Comparison of ENCODE assay signal across 14 mouse cellular contexts in genomic region chr5:103161574-103161973, GRCm38 (mm10). TPM values are rescaled to one million over a fixed set of nuclear protein-coding genes. Genes with fewer than 3 reads are reported as not detected.
DNase-seq lines count a peak whose midpoint lies in the region; ATAC-seq and TF ChIP-seq lines count a peak whose summit lies in the region.
"Had no signal": no experiment of that assay in that cellular context is flagged by ENCODE, and none has a peak within 500 bp of the region (broad histone marks: within the 10 kb centered on the region; RNA-seq: fewer than 3 reads in every experiment).

No protein-coding gene starts in this region.

- TF ChIP-seq CTCF in left cerebral cortex, adult 2 months (IDR thresholded peaks at IDR 0.05) = no peak
- no peak for TF ChIP-seq CTCF in forebrain, postnatal 0 days (IDR thresholded peaks at IDR 0.05; ENCODE audit: low read depth)

- no peaks in the 10 kb centered on the region for H3K27me3 ChIP-seq in forebrain, postnatal 0 days (ENCODE audit: insufficient read depth, low read length)
- no peaks in the 10 kb centered on the region for H3K27me3 ChIP-seq in midbrain, embryonic 11.5 days (ENCODE audit: control insufficient read depth, insufficient read depth, low read length)
- H3K27me3 ChIP-seq in neural tube, embryonic 15.5 days (replicated peaks) = no peaks in the 10 kb centered on the region
- H3K27me3 ChIP-seq in embryonic facial prominence, embryonic 10.5 days (replicated peaks; ENCODE audit: low read depth, poor library complexity, severe bottlenecking) = no peaks in the 10 kb centered on the region
- H3K27me3 ChIP-seq: heart, embryonic 13.5 days; kidney, embryonic 15.5 days; limb, embryonic 13.5 days had no signal

- peaks cover 26% of the 10 kb centered on the region for H3K4me1 ChIP-seq in forebrain, postnatal 0 days (ENCODE audit: insufficient read depth)
- H3K4me1 ChIP-seq in midbrain, embryonic 11.5 days (ENCODE audit: control insufficient read depth, insufficient read depth, low read length) = peaks cover 20% of the 10 kb centered on the region
- H3K4me1 ChIP-seq in neural tube, embryonic 15.5 days = peaks cover 27% of the 10 kb centered on the region
- 0 out of 2 replicates have a peak, but pooled peaks cover 4% of the 10 kb centered on the region for H3K4me1 ChIP-seq in embryonic facial prominence, embryonic 10.5 days
- H3K4me1 ChIP-seq: heart, embryonic 13.5 days had no signal

- H3K9ac ChIP-seq in forebrain, postnatal 0 days = no peak overlapping the region
- H3K9ac ChIP-seq in midbrain, embryonic 11.5 days (ENCODE audit: low read length) = no peak overlapping the region
- H3K9ac ChIP-seq in neural tube, embryonic 15.5 days (replicated peaks) = no peak overlapping the region
- H3K9ac ChIP-seq: heart, embryonic 13.5 days; kidney, embryonic 15.5 days; limb, embryonic 13.5 days; liver, postnatal 0 days had no signal

- no peaks in the 10 kb centered on the region for H3K9me3 ChIP-seq in forebrain, postnatal 0 days (ENCODE audit: low read length)
- H3K9me3 ChIP-seq in midbrain, embryonic 11.5 days (ENCODE audit: control insufficient read depth, low read length) = no peaks in the 10 kb centered on the region
- no peaks in the 10 kb centered on the region for H3K9me3 ChIP-seq in neural tube, embryonic 15.5 days (replicated peaks)
- H3K9me3 ChIP-seq in embryonic facial prominence, embryonic 10.5 days = no peaks in the 10 kb centered on the region
- H3K9me3 ChIP-seq: heart, embryonic 13.5 days; kidney, embryonic 15.5 days; limb, embryonic 13.5 days had no signal

- no peak; the same call in 1 of the 2 replicates for ATAC-seq in forebrain, postnatal 0 days
- ATAC-seq in midbrain, embryonic 11.5 days (ENCODE audit: low FRiP score) = peak; percentile 47
- no peak for ATAC-seq in neural tube, embryonic 15.5 days (ENCODE audit: low FRiP score)
- ATAC-seq in monocyte, adult 5-6 weeks (replicated peaks; ENCODE audit: insufficient number of reproducible peaks, low FRiP score, low TSS enrichment, poor library complexity, severe bottlenecking) = no peak
- ATAC-seq in erythroid progenitor cell, adult 5-6 weeks (replicated peaks; ENCODE audit: low FRiP score, poor library complexity, severe bottlenecking) = no peak
- ATAC-seq: liver, postnatal 0 days had no signal

- no peaks in the 10 kb centered on the region for H3K36me3 ChIP-seq in forebrain, postnatal 0 days (ENCODE audit: insufficient read depth)
- no peaks in the 10 kb centered on the region for H3K36me3 ChIP-seq in midbrain, embryonic 11.5 days (ENCODE audit: control insufficient read depth, insufficient read depth, low read length)
- no peaks in the 10 kb centered on the region for H3K36me3 ChIP-seq in neural tube, embryonic 15.5 days
- no peaks in the 10 kb centered on the region for H3K36me3 ChIP-seq in embryonic facial prominence, embryonic 10.5 days (replicated peaks)
- H3K36me3 ChIP-seq: heart, embryonic 13.5 days; kidney, embryonic 15.5 days; limb, embryonic 13.5 days had no signal

- no peak for DNase-seq in left cerebral cortex, adult 2 months (ENCODE audit: extremely low spot score in 1 of 2, low spot score in 2 of 2)
- DNase-seq in left cerebral cortex, adult 9 months (ENCODE audit: low spot score in 2 of 2) = no peak
- no peak for DNase-seq in forebrain, postnatal 0 days
- peak; percentile 87 for DNase-seq in midbrain, embryonic 11.5 days (ENCODE audit: low spot score, missing footprints)
- no peak for DNase-seq in embryonic facial prominence, embryonic 10.5 days (ENCODE audit: low spot score)
- DNase-seq: adrenal gland, postnatal 14 days; gastrocnemius, postnatal 14 days; liver, postnatal 0 days had no signal

- WGBS in forebrain, postnatal 0 days = 7% methylated on average over 3 of the region's 3 CpGs
- WGBS in midbrain, embryonic 11.5 days = 9% methylated on average over 3 of the region's 3 CpGs
- 8% methylated on average over 3 of the region's 3 CpGs for WGBS in neural tube, embryonic 15.5 days
- WGBS in embryonic facial prominence, embryonic 10.5 days = 58% methylated on average over 3 of the region's 3 CpGs

- peak overlapping the region; percentile 77 for H3K27ac ChIP-seq in left cerebral cortex, adult 2 months
- H3K27ac ChIP-seq in forebrain, postnatal 0 days (ENCODE audit: low read depth, low read length) = peak overlapping the region; percentile 82
- H3K27ac ChIP-seq in midbrain, embryonic 11.5 days (ENCODE audit: low read depth, low read length) = peak overlapping the region; percentile 88
- peak overlapping the region; percentile 86 for H3K27ac ChIP-seq in neural tube, embryonic 15.5 days (replicated peaks)
- H3K27ac ChIP-seq in embryonic facial prominence, embryonic 10.5 days (replicated peaks) = no peak overlapping the region
- H3K27ac ChIP-seq: heart, embryonic 13.5 days; kidney, embryonic 15.5 days; limb, embryonic 13.5 days had no signal

- H3K4me3 ChIP-seq in left cerebral cortex, adult 2 months = no peak overlapping the region
- no peak overlapping the region for H3K4me3 ChIP-seq in forebrain, postnatal 0 days (ENCODE audit: low read depth, low read length)
- no peak overlapping the region for H3K4me3 ChIP-seq in midbrain, embryonic 11.5 days (ENCODE audit: low read depth, low read length)
- H3K4me3 ChIP-seq in neural tube, embryonic 15.5 days (replicated peaks) = no peak overlapping the region
- H3K4me3 ChIP-seq in embryonic facial prominence, embryonic 10.5 days = no peak overlapping the region
- H3K4me3 ChIP-seq: heart, embryonic 13.5 days; kidney, embryonic 15.5 days; limb, embryonic 13.5 days had no signal

- peak overlapping the region; percentile 8; the same call in 1 of the 2 replicates for H3K4me2 ChIP-seq in forebrain, postnatal 0 days (ENCODE audit: low read depth)
- peak overlapping the region; percentile 30; the same call in 1 of the 2 replicates for H3K4me2 ChIP-seq in midbrain, embryonic 11.5 days
- H3K4me2 ChIP-seq in neural tube, embryonic 15.5 days = peak overlapping the region; percentile 5; the same call in 1 of the 2 replicates
- H3K4me2 ChIP-seq: heart, embryonic 13.5 days; kidney, embryonic 15.5 days; limb, embryonic 13.5 days had no signal

- intact Hi-C loops in left cerebral cortex, adult 2 months (cut with DNase I) = loop anchor here (1.0 to 5.0 kb wide), 2 partner anchors 50 to 139 kb away; partner anchors contain the start of gene Mapk10

RNA-seq across cellular contexts. Expression of gene Mapk10, which starts 49.6 kb away (rescaled TPM):
- 100 to 1,000 TPM; 475 to 532 TPM for total RNA-seq in left cerebral cortex, adult 2 months (2021)
- total RNA-seq in forebrain, postnatal 0 days (2014; rRNA removed) = 36.2 and 41.5 TPM in 2 replicates
- 74.6 and 89.2 TPM in 2 replicates for polyA plus RNA-seq in forebrain, postnatal 0 days (2015; fragmentation: Nextera tagmentation; extraction: Ambion mirVana)
- polyA plus RNA-seq in midbrain, embryonic 11.5 days (2014; fragmentation: Nextera tagmentation; extraction: Ambion mirVana) = 47.6 and 55.8 TPM in 2 replicates
- 78.7 and 90.3 TPM in 2 replicates for polyA plus RNA-seq in neural tube, embryonic 15.5 days (2015; fragmentation: Nextera tagmentation; extraction: Ambion mirVana)
- total RNA-seq in monocyte, adult 5-6 weeks (2017) = not detected in 3 replicates
- not detected in 2 replicates for total RNA-seq in erythroid progenitor cell, adult 5-6 weeks (2015; ENCODE audit: low replicate concordance)
- not detected in 2 replicates for total RNA-seq in erythroid progenitor cell, adult 5-6 weeks (2017; ENCODE audit: low replicate concordance)
- polyA plus RNA-seq in embryonic facial prominence, embryonic 10.5 days (2016; fragmentation: Nextera tagmentation; extraction: Ambion mirVana) = 6.6 and 7.2 TPM in 2 replicates
- polyA plus RNA-seq: liver, postnatal 0 days had no signal

Comparison
In these comparisons a context has a peak if more than half of its experiments do, and no peak if none do; other contexts are left out.
1. RNA of gene Mapk10, which starts 49.6 kb away (total RNA-seq): 475 to 532 TPM in left cerebral cortex, adult 2 months and 36.2 to 41.5 TPM in forebrain, postnatal 0 days; not detected in monocyte, adult 5-6 weeks and not detected in erythroid progenitor cell, adult 5-6 weeks; every median in the first group is over 10 times any median in the second.
2. Peak in every context shown above with its lines, with median percentiles within 50 percentile points of each other: H3K4me2 ChIP-seq.